Mouse (Mus musculus): ENCODE data around the gene Ctdnep1. TPM values are rescaled to one million over a fixed set of nuclear protein-coding genes. Genes with fewer than 3 reads are reported as not detected.
A peak's percentile ranks its signal among the peaks of the same experiment; 100 is the strongest.

The Ctdnep1 gene
- polyA plus RNA-seq, 1 experiment from 2014 or later = 27.1 TPM

- WGBS = 0% methylated on average over 15 of the region's 15 CpGs
- ATAC-seq (ENCODE audit: low FRiP score, low read depth) = peak; percentile 7
- H3K36me3 ChIP-seq = peaks cover 39% of the 10 kb centered on the region
Measured at GRCm38 (mm10) chr11:69991711-69992110, 10.8 kb downstream of the Ctdnep1 start.

GRCm38 (mm10) chr11:69992396-69992795 is 11.4 kb downstream of the Ctdnep1 start:
- Histone ChIP-seq H3K9me3 (no peaks in the 10 kb centered on the region), H3K4me3 (peak overlapping the region; percentile 72), H3K4me2 (peak overlapping the region; percentile 75), H3K4me1 (replicated peaks) (peaks cover 34% of the 10 kb centered on the region), H3K27me3 (no peaks in the 10 kb centered on the region), H3K27ac (replicated peaks) (no peak overlapping the region), H3K36me3 (peaks cover 37% of the 10 kb centered on the region), H3K9ac (peak overlapping the region; percentile 82)
- WGBS = 85% methylated on average over 10 of the region's 10 CpGs
- no peak for ATAC-seq (ENCODE audit: low FRiP score, low read depth)

More at GRCm38 (mm10) chr11:69991711-69992110, 10.8 kb downstream of the Ctdnep1 start:
- no peaks in the 10 kb centered on the region for H3K27me3 ChIP-seq
- H3K27ac ChIP-seq (replicated peaks) = peak overlapping the region; percentile 93
- H3K9me3 ChIP-seq = no peaks in the 10 kb centered on the region
- H3K9ac ChIP-seq = peak overlapping the region; percentile 82
- peaks cover 31% of the 10 kb centered on the region for H3K4me1 ChIP-seq (replicated peaks)
- peak overlapping the region; percentile 75 for H3K4me2 ChIP-seq
- H3K4me3 ChIP-seq = peak overlapping the region; percentile 72

GRCm38 (mm10) chr11:69992932-69993331 is 12.0 kb downstream of the Ctdnep1 start:
- no peak for ATAC-seq (ENCODE audit: low FRiP score, low read depth)
- H3K27ac ChIP-seq (replicated peaks) = no peak overlapping the region
- no peaks in the 10 kb centered on the region for H3K9me3 ChIP-seq
- H3K4me1 ChIP-seq (replicated peaks) = peaks cover 40% of the 10 kb centered on the region
- peak overlapping the region; percentile 72 for H3K4me3 ChIP-seq
- peaks cover 32% of the 10 kb centered on the region for H3K36me3 ChIP-seq
- H3K4me2 ChIP-seq = peak overlapping the region; percentile 75
- no peaks in the 10 kb centered on the region for H3K27me3 ChIP-seq
- 91% methylated on average over 3 of the region's 3 CpGs for WGBS
- 0 out of 2 replicates have a peak overlapping the region, but pooled peaks have one; percentile 8 for H3K9ac ChIP-seq

- Histone ChIP-seq H3K4me2 (peak overlapping the region; percentile 80), H3K9ac (no peak overlapping the region), H3K4me3 (peak overlapping the region; percentile 94; the same call in 1 of the 2 replicates), H3K36me3 (peaks cover 32% of the 10 kb centered on the region), H3K4me1 (replicated peaks) (peaks cover 49% of the 10 kb centered on the region), H3K27ac (replicated peaks) (no peak overlapping the region), H3K9me3 (no peaks in the 10 kb centered on the region), H3K27me3 (no peaks in the 10 kb centered on the region)
- 86% methylated on average over 11 of the region's 11 CpGs for WGBS
- no peak for ATAC-seq (ENCODE audit: low FRiP score, low read depth)
Measured at GRCm38 (mm10) chr11:69994401-69995090, 13.6 kb downstream of the Ctdnep1 start.

- Histone ChIP-seq H3K4me2 (peak within 1 kb of the TSS; percentile 80), H3K27me3 (no peaks in the 10 kb centered on the region), H3K9me3 (no peaks in the 10 kb centered on the region), H3K36me3 (peaks cover 30% of the 10 kb centered on the region), H3K4me3 (peak within 1 kb of the TSS; percentile 94), H3K9ac (peak within 1 kb of the TSS; percentile 83), H3K27ac (replicated peaks) (peak within 1 kb of the TSS; percentile 96), H3K4me1 (replicated peaks) (peaks cover 53% of the 10 kb centered on the region)
- ATAC-seq (ENCODE audit: low FRiP score, low read depth) = peak; percentile 85
- 1% methylated on average over 34 of the region's 36 CpGs for WGBS
Measured at GRCm38 (mm10) chr11:69995391-69995960, 14.5 kb downstream of the Ctdnep1 start, which contains the start of gene Phf23. Gene Phf23 (plus strand): TSS chr11:69995777.

- no peaks in the 10 kb centered on the region for H3K9me3 ChIP-seq
- H3K27me3 ChIP-seq = no peaks in the 10 kb centered on the region
- peak overlapping the region; percentile 83 for H3K9ac ChIP-seq
- peaks cover 53% of the 10 kb centered on the region for H3K4me1 ChIP-seq (replicated peaks)
- H3K4me3 ChIP-seq = peak overlapping the region; percentile 94
- H3K4me2 ChIP-seq = peak overlapping the region; percentile 80
- WGBS = 1% methylated on average over 64 of the region's 66 CpGs
- H3K27ac ChIP-seq (replicated peaks) = peak overlapping the region; percentile 96
- peak; percentile 2; the same call in 1 of the 2 replicates for ATAC-seq (ENCODE audit: low FRiP score, low read depth)
- peaks cover 30% of the 10 kb centered on the region for H3K36me3 ChIP-seq
Measured at GRCm38 (mm10) chr11:69996161-69997061, 15.5 kb downstream of the Ctdnep1 start.

- H3K4me2 ChIP-seq = peak overlapping the region; percentile 80
- H3K4me3 ChIP-seq = peak overlapping the region; percentile 94
- H3K27me3 ChIP-seq = no peaks in the 10 kb centered on the region
- peaks cover 60% of the 10 kb centered on the region for H3K4me1 ChIP-seq (replicated peaks)
- WGBS = under 1% methylated on average over 40 of the region's 44 CpGs
- H3K9ac ChIP-seq = peak overlapping the region; percentile 83
- H3K36me3 ChIP-seq = peaks cover 30% of the 10 kb centered on the region
- peak overlapping the region; percentile 96 for H3K27ac ChIP-seq (replicated peaks)
- H3K9me3 ChIP-seq = no peaks in the 10 kb centered on the region
- peak; percentile 10 for ATAC-seq (ENCODE audit: low FRiP score, low read depth)
Measured at GRCm38 (mm10) chr11:69997070-69997509, 16.1 kb downstream of the Ctdnep1 start.

GRCm38 (mm10) chr11:69998567-69999491 is 17.9 kb downstream of the Ctdnep1 start:
- H3K36me3 ChIP-seq = peaks cover 27% of the 10 kb centered on the region
- no peak overlapping the region for H3K4me2 ChIP-seq
- H3K4me1 ChIP-seq (replicated peaks) = peaks cover 61% of the 10 kb centered on the region
- no peak overlapping the region for H3K27ac ChIP-seq (replicated peaks)
- H3K27me3 ChIP-seq = no peaks in the 10 kb centered on the region
- H3K9ac ChIP-seq = no peak overlapping the region
- ATAC-seq (ENCODE audit: low FRiP score, low read depth) = no peak
- 92% methylated on average over 27 of the region's 27 CpGs for WGBS
- 0 out of 2 replicates have a peak overlapping the region, but pooled peaks have one; percentile 94 for H3K4me3 ChIP-seq
- no peaks in the 10 kb centered on the region for H3K9me3 ChIP-seq

GRCm38 (mm10) chr11:69999666-70000065 is 18.7 kb downstream of the Ctdnep1 start:
- Histone ChIP-seq H3K27me3 (no peaks in the 10 kb centered on the region), H3K36me3 (peaks cover 21% of the 10 kb centered on the region), H3K9me3 (no peaks in the 10 kb centered on the region), H3K4me3 (no peak overlapping the region), H3K4me1 (replicated peaks) (peaks cover 59% of the 10 kb centered on the region), H3K9ac (no peak overlapping the region), H3K27ac (replicated peaks) (peak overlapping the region; percentile 98), H3K4me2 (peak overlapping the region; percentile 86)
- WGBS = 88% methylated on average over 8 of the region's 8 CpGs
- ATAC-seq (ENCODE audit: low FRiP score, low read depth) = no peak

GRCm38 (mm10) chr11:70000396-70000898 is 19.5 kb downstream of the Ctdnep1 start, which contains the start of gene Dvl2:
Gene Dvl2 (plus strand): TSS chr11:70000595.
- Histone ChIP-seq H3K9ac (peak within 1 kb of the TSS; percentile 74), H3K4me1 (replicated peaks) (peaks cover 57% of the 10 kb centered on the region), H3K4me2 (peak within 1 kb of the TSS; percentile 86), H3K27me3 (no peaks in the 10 kb centered on the region), H3K27ac (replicated peaks) (peak within 1 kb of the TSS; percentile 98), H3K9me3 (no peaks in the 10 kb centered on the region), H3K36me3 (peaks cover 26% of the 10 kb centered on the region), H3K4me3 (peak within 1 kb of the TSS; percentile 75)
- WGBS = under 1% methylated on average over 47 of the region's 48 CpGs
- peak; percentile 76 for ATAC-seq (ENCODE audit: low FRiP score, low read depth)

Data from hindbrain, embryonic 15.5 days (tissue).